Mouse (Mus musculus) hindbrain, embryonic 16.5 days (tissue): ENCODE measurements around the gene Ccl11. TPM values are rescaled to one million over a fixed set of nuclear protein-coding genes. Genes with fewer than 3 reads are reported as not detected.

Experiments
- ATAC-seq: fragments of 200-750 bp; cut with Nextera tagmentation; 2 replicates; pipeline ENCODE4 v1.8.0; 2017; ENCODE audit warnings: moderate TSS enrichment, moderate library complexity
- H3K27ac ChIP-seq: fragments of 300-500 bp; sonication (generic); 2 replicates; pipeline ENCODE4 v1.5.1; 2014; ENCODE audit warnings: low read depth, mild to moderate bottlenecking, control low read depth, low read length, moderate library complexity
- H3K27me3 ChIP-seq: fragments of 300-500 bp; sonication (generic); replicated peaks from 2 replicates; pipeline ENCODE4 v1.6.1; 2014; ENCODE audit warnings: low read length; ENCODE audit not compliant: control insufficient read depth, insufficient read depth
- H3K36me3 ChIP-seq: fragments of 300-500 bp; sonication (generic); 2 replicates; pipeline ENCODE4 v1.6.1; 2014; ENCODE audit warnings: mild to moderate bottlenecking, low read length, moderate library complexity, mixed read lengths; ENCODE audit not compliant: control insufficient read depth, insufficient read depth
- H3K4me1 ChIP-seq: fragments of 300-500 bp; sonication (generic); 2 replicates; pipeline ENCODE4 v1.6.1; 2014; ENCODE audit warnings: low read depth, low read length; ENCODE audit not compliant: control insufficient read depth, insufficient read depth
- H3K4me2 ChIP-seq: fragments of 300-500 bp; sonication (generic); 2 replicates; pipeline ENCODE4 v1.6.1; 2014; ENCODE audit warnings: mild to moderate bottlenecking, low read length, control low read depth, moderate library complexity
- H3K4me3 ChIP-seq: fragments of 300-500 bp; sonication (generic); 2 replicates; pipeline ENCODE4 v1.5.1; 2014; ENCODE audit warnings: mild to moderate bottlenecking, low read length, control low read depth, moderate library complexity
- H3K9ac ChIP-seq: fragments of 300-500 bp; sonication (generic); 2 replicates; pipeline ENCODE4 v1.6.1; 2014; ENCODE audit warnings: low read depth, mild to moderate bottlenecking, control low read depth, low read length, moderate library complexity
- H3K9me3 ChIP-seq: fragments of 300-500 bp; sonication (generic); 2 replicates; pipeline ENCODE4 v1.6.1; 2014; ENCODE audit warnings: mild to moderate bottlenecking, low read length, moderate library complexity; ENCODE audit not compliant: control insufficient read depth
- WGBS: fragments of 180-500 bp; shearing (Covaris S2); extraction: QIAGEN DNeasy Blood & Tissue Kit; methylation state at CpG from one replicate; pipeline ENCODE4 v1.1.7; 2014; 5-methylcytosine and 5-hydroxymethylcytosine counted together
- polyA plus RNA-seq: library from polyadenylated mRNA; unstranded; fragments of >200 nt; fragmentation: Nextera tagmentation; extraction: Ambion mirVana; gene quantifications from 2 replicates; pipeline ENCODE4 v1.2.1, GENCODE M21; 2015

Gene Ccl11
- polyA plus RNA-seq, 1 experiment from 2014 or later = 0.38 TPM

DNA sequence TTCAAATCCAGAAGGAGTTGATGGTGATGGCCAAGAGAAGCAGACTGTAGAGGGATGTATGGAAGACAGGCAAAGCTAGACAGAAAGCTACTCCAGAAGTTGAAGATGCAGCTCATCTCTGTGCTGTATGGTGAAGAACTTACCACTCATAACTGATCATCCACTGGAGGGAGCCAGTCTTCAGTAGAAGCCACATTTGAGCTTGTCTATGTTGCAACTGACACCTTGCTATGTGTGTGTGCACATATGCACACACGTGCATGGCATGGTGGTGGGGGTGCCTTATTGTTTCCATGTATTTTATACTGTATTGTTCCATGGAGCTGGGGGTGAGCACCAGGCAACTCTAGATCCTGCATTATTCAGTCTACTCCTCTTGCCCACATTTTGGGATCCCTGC, 14.8 kb downstream of the Ccl11 start:
- H3K4me1 ChIP-seq = no peaks in the 10 kb centered on the region
- no peak for ATAC-seq
- no peak overlapping the region for H3K9ac ChIP-seq

GRCm38 (mm10) chr11:82072984-82073383, 15.4 kb downstream of the Ccl11 start:
- Histone ChIP-seq H3K36me3 (no peaks in the 10 kb centered on the region), H3K27ac (no peak overlapping the region), H3K4me3 (no peak overlapping the region), H3K4me2 (no peak overlapping the region), H3K9ac (no peak overlapping the region), H3K27me3 (no peaks in the 10 kb centered on the region), H3K4me1 (no peaks in the 10 kb centered on the region), H3K9me3 (no peaks in the 10 kb centered on the region)
- 82% methylated on average over 3 of the region's 3 CpGs for WGBS
- no peak for ATAC-seq

More for the DNA sequence above, 14.8 kb downstream of the Ccl11 start:
- 88% methylated on average over 1 of the region's 1 CpGs for WGBS
- no peaks in the 10 kb centered on the region for H3K9me3 ChIP-seq
- no peaks in the 10 kb centered on the region for H3K36me3 ChIP-seq
- no peak overlapping the region for H3K4me2 ChIP-seq
- no peak overlapping the region for H3K27ac ChIP-seq
- H3K4me3 ChIP-seq = no peak overlapping the region
- H3K27me3 ChIP-seq = no peaks in the 10 kb centered on the region

GRCm38 (mm10) chr11:82073686-82074085, 16.1 kb downstream of the Ccl11 start:
- ATAC-seq = no peak
- no peaks in the 10 kb centered on the region for H3K27me3 ChIP-seq
- no peak overlapping the region for H3K27ac ChIP-seq
- no peak overlapping the region for H3K4me2 ChIP-seq
- no peak overlapping the region for H3K9ac ChIP-seq
- no peak overlapping the region for H3K4me3 ChIP-seq
- H3K9me3 ChIP-seq = no peaks in the 10 kb centered on the region
- H3K4me1 ChIP-seq = no peaks in the 10 kb centered on the region
- H3K36me3 ChIP-seq = no peaks in the 10 kb centered on the region
- WGBS = 86% methylated on average over 3 of the region's 3 CpGs

GRCm38 (mm10) chr11:82077031-82077430, 19.4 kb downstream of the Ccl11 start:
- Histone ChIP-seq H3K9me3 (no peaks in the 10 kb centered on the region), H3K4me2 (no peak overlapping the region), H3K27ac (no peak overlapping the region), H3K4me3 (no peak overlapping the region), H3K9ac (no peak overlapping the region), H3K27me3 (no peaks in the 10 kb centered on the region), H3K36me3 (no peaks in the 10 kb centered on the region), H3K4me1 (no peaks in the 10 kb centered on the region)
- no peak for ATAC-seq
- 81% methylated on average over 3 of the region's 3 CpGs for WGBS

DNA sequence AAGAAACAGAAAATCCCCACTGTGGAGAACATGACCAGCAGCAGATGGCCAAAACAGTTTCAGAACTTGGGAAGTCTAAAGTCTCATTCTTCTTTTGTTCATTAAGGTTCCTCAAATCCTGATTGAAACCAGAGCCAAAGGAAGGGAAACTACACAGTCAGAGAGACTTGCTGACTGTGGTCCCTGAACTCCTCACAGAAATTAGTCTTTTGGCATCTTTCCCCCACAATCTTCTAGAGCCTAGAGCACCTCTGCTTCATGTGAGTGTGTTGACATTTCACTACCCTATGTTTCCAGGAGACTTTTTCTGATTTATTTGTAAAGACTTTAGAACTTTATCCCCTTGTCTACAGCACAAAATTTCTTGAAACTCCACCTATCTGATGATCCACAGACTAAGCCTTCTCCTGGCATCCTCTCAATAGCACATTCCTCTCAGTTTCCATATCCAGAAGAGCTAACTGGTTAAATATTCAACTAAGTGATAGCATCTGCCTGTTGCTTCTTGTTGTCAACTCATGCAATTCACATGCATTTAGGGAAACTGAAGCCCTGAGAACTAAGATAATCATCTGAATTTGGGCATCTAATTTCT, 20.6 kb downstream of the Ccl11 start:
- H3K27ac ChIP-seq = no peak overlapping the region

GRCm38 (mm10) chr11:82080865-82081264, 23.2 kb downstream of the Ccl11 start:
- no peaks in the 10 kb centered on the region for H3K4me1 ChIP-seq
- H3K9ac ChIP-seq = no peak overlapping the region
- H3K27me3 ChIP-seq = no peaks in the 10 kb centered on the region
- ATAC-seq = no peak
- no peak overlapping the region for H3K27ac ChIP-seq
- H3K9me3 ChIP-seq = no peaks in the 10 kb centered on the region
- no peaks in the 10 kb centered on the region for H3K36me3 ChIP-seq
- no peak overlapping the region for H3K4me2 ChIP-seq
- WGBS = 81% methylated on average over 3 of the region's 3 CpGs
- H3K4me3 ChIP-seq = no peak overlapping the region

More for the DNA sequence above, 20.6 kb downstream of the Ccl11 start:
- Histone ChIP-seq H3K9me3 (no peaks in the 10 kb centered on the region), H3K27me3 (no peaks in the 10 kb centered on the region), H3K4me1 (no peaks in the 10 kb centered on the region), H3K4me3 (no peak overlapping the region), H3K36me3 (no peaks in the 10 kb centered on the region), H3K9ac (no peak overlapping the region), H3K4me2 (no peak overlapping the region)
- ATAC-seq = no peak

- Histone ChIP-seq H3K9ac (no peak overlapping the region), H3K27me3 (no peaks in the 10 kb centered on the region), H3K27ac (no peak overlapping the region), H3K9me3 (no peaks in the 10 kb centered on the region), H3K4me3 (no peak overlapping the region), H3K4me1 (no peaks in the 10 kb centered on the region), H3K36me3 (no peaks in the 10 kb centered on the region), H3K4me2 (no peak overlapping the region)
- ATAC-seq = no peak
- WGBS = 79% methylated on average over 3 of the region's 3 CpGs
Observed at GRCm38 (mm10) chr11:82084360-82084759, 26.7 kb downstream of the Ccl11 start.

DNA sequence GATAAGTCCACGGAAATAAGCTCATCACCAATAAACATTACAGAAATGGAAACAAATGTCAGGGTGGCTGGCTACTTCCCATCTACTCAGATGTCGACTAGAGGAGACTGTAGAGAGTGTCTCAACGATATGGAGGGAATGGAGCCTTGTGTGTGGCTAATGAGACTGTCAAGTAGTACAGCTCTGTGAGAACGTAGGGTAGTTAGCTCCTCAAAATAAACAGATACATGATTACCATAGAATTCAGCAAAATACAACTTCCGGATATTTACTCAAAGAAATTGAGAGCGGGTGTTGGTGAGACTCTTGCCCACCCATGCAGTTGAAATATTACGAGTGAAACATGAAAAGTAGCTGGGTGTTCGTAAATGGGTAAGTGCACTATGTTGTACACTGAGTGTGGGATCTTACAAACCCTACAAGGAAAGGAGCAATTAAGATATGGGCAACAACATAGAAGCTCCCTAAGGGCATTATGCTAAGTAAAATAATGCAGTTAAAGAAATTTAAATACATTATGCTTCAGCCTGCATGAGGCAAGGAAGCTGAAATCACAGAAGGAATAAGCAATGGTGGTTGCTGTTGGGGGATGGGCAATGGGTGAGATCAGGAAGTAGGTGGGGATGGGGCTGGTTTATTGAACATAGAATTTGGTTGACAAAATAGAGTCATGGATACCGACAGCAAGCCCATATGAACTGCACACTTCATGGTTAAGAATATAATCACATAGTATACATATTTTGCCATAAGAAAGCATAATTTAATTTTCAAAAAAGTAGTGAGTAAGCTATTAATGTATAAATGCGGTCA, 42.1 kb downstream of the Ccl11 start:
- H3K4me2 ChIP-seq = no peak overlapping the region
- H3K9me3 ChIP-seq = no peaks in the 10 kb centered on the region
- H3K27ac ChIP-seq = no peak overlapping the region
- ATAC-seq = no peak
- H3K36me3 ChIP-seq = no peaks in the 10 kb centered on the region
- H3K4me1 ChIP-seq = no peaks in the 10 kb centered on the region
- H3K9ac ChIP-seq = no peak overlapping the region
- H3K4me3 ChIP-seq = no peak overlapping the region
- WGBS = 87% methylated on average over 10 of the region's 10 CpGs
- no peaks in the 10 kb centered on the region for H3K27me3 ChIP-seq

DNA sequence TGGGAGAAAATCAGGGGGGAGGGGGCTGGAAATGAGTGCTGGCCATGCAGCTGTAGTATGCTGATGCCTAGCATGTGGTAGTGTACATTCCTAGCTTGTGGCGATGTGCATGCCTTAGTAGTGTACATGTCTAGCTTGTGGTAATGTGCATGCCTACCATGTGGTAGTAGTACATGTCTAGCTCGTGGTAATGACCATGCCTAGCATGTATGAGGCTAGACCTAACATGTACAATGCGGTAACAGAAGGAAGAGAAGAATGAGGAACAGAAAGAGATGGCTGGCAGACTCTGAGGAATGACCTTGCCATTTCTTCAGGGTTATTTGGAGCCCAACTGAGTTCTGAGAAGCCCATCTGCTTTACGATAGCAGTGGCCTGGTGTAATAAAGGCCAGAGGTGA, 43.5 kb downstream of the Ccl11 start:
- no peak for ATAC-seq
- WGBS = 83% methylated on average over 4 of the region's 4 CpGs
- Histone ChIP-seq H3K36me3 (no peaks in the 10 kb centered on the region), H3K9ac (no peak overlapping the region), H3K9me3 (no peaks in the 10 kb centered on the region), H3K4me2 (no peak overlapping the region), H3K27ac (no peak overlapping the region), H3K4me1 (no peaks in the 10 kb centered on the region), H3K27me3 (no peaks in the 10 kb centered on the region), H3K4me3 (no peak overlapping the region)
